Mouse (Mus musculus) left cerebral cortex, adult 8-10 months (tissue): Measurements from ENCODE around the gene Cyp11a1. TPM values are rescaled to one million over a fixed set of nuclear protein-coding genes. Genes with fewer than 3 reads are reported as not detected.

Experiments used
- DNase-seq, 2 experiments: peaks; one replicate each; pipeline ENCODE4 v3.0.0; 2022; ENCODE audit warnings: low spot score in 2 of 2
- total RNA-seq, 4 experiments: library from RNA; stranded (reverse); gene quantifications; 2 replicates each; pipeline ENCODE4 v1.2.4; 2022

The Cyp11a1 gene
- total RNA-seq, 4 experiments from 2014 or later, result 1.6 to 5.0 (median 2.9) TPM

GRCm38 (mm10) chr9:58042391-58042790 is 36.2 kb downstream of the Cyp11a1 start:
- no peak for DNase-seq

- no peak for DNase-seq
These were observed 37.3 kb downstream of the Cyp11a1 start for GRCm38 (mm10) chr9:58043496-58044017.

GRCm38 (mm10) chr9:58044828-58045227 is 38.6 kb downstream of the Cyp11a1 start:
- DNase-seq, result no peak

- no peak for DNase-seq
These were observed 39.4 kb downstream of the Cyp11a1 start for GRCm38 (mm10) chr9:58045646-58046045.

GRCm38 (mm10) chr9:58047061-58047460 is 40.9 kb downstream of the Cyp11a1 start:
- no peak for DNase-seq

GRCm38 (mm10) chr9:58048621-58049020 is 42.4 kb downstream of the Cyp11a1 start:
- no peak for DNase-seq

GRCm38 (mm10) chr9:58049186-58049585 is 43.0 kb downstream of the Cyp11a1 start:
- no peak for DNase-seq

GRCm38 (mm10) chr9:58049861-58050260 is 43.6 kb downstream of the Cyp11a1 start:
- DNase-seq, result no peak

- no peak for DNase-seq
These were observed 45.7 kb downstream of the Cyp11a1 start for GRCm38 (mm10) chr9:58051937-58052336.

- DNase-seq, result peak; percentile 43 to 47
These were observed 46.9 kb downstream of the Cyp11a1 start for GRCm38 (mm10) chr9:58053102-58053501.

GRCm38 (mm10) chr9:58053544-58053943 is 47.3 kb downstream of the Cyp11a1 start:
- no peak for DNase-seq

GRCm38 (mm10) chr9:58054032-58054431 is 47.8 kb downstream of the Cyp11a1 start:
- DNase-seq, result no peak

- no peak for DNase-seq
These were observed 49.5 kb downstream of the Cyp11a1 start for GRCm38 (mm10) chr9:58055666-58056065.

- no peak for DNase-seq
These were observed 53.7 kb downstream of the Cyp11a1 start for GRCm38 (mm10) chr9:58059920-58060319.

GRCm38 (mm10) chr9:58060677-58061667 is 54.8 kb downstream of the Cyp11a1 start:
- DNase-seq, result no peak

- DNase-seq, result no peak
These were observed 57.3 kb downstream of the Cyp11a1 start, which contains the start of gene Stra6 for GRCm38 (mm10) chr9:58063531-58063930. Gene Stra6, plus strand, starts transcription at chr9:58063788.

GRCm38 (mm10) chr9:58065532-58065931 is 59.3 kb downstream of the Cyp11a1 start:
- DNase-seq, result no peak

- DNase-seq, result no peak
These were observed 59.9 kb downstream of the Cyp11a1 start for GRCm38 (mm10) chr9:58065977-58066730.

GRCm38 (mm10) chr9:58066731-58067095 is 60.5 kb downstream of the Cyp11a1 start:
- DNase-seq, result peak in 1 of 2 experiments; percentile 84

- peak in 1 of 2 experiments; percentile 63 for DNase-seq
These were observed 61.3 kb downstream of the Cyp11a1 start for GRCm38 (mm10) chr9:58067546-58067945.

- no peak for DNase-seq
These were observed 68.3 kb downstream of the Cyp11a1 start for GRCm38 (mm10) chr9:58074561-58074960.
